Mouse (Mus musculus) adrenal gland, postnatal 36 days (tissue): ENCODE measurements at regions not wholly inside any gene's neighbourhood (a gene's known extent, or its start where the extent isn't known, plus 50 kb on each side); places are given as distances from the start of the nearest gene placed in this dataset.
A peak's percentile ranks its signal among the peaks of the same experiment; 100 is the strongest.
"Not testable (repeated sequence)": the region's sequence is repeated elsewhere in the genome, so short reads cannot be mapped to it uniquely, and the experiment has no call there.

Experiments used
- DNase-seq, 2 experiments: peaks; one replicate each; pipeline ENCODE4 v3.0.0; 2021; ENCODE audit warnings: mixed read lengths in 1 of 2

DNA sequence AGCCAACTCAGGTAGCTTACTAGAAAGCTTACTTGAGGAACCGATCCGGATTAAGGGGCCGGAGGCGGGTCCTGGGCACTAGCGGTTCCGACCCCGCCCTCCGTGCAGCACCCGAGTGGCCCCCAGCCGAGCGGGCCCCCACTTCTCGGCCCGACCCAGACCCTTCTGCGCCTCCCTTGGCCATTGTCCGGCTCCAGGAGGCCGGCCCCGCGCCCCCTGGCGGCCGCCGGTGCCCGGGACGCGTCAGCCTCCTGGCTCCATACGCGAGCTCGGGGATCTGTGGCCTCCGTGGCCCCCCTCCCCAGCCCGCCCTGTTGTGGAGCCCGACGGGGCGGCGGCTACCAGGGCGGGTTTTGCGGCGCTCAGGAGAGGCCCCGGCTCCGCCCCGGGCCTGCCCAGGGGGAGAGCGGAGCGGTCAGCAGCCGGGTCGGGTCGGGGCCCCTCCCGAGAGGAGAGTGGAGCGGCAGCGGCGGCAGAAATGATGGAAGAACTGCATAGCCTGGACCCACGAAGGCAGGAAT, 94.3 kb upstream of the Zfp986 start:
- DNase-seq = peak; percentile 51 to 64

DNA sequence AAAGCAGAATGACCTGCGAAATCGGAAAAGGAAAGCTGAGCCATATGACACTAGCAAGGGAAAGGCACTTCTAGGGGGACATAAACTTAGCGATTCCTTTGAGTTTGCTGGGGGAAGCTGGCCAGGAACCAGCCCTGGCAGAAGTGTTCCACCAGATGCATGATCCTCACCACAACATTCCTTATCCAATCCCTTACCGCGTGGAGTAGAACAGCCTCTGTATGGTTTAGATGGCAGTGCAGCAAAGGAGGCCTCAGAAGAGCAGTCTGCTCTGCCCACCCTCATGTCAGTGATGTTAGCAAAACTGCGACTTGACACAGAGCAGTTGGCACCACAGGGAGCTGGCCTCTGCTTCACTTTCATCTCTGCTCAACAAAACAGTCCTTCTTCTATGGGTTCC, 93.7 kb upstream of the Zfp986 start:
- not testable (repeated sequence) for DNase-seq

DNA sequence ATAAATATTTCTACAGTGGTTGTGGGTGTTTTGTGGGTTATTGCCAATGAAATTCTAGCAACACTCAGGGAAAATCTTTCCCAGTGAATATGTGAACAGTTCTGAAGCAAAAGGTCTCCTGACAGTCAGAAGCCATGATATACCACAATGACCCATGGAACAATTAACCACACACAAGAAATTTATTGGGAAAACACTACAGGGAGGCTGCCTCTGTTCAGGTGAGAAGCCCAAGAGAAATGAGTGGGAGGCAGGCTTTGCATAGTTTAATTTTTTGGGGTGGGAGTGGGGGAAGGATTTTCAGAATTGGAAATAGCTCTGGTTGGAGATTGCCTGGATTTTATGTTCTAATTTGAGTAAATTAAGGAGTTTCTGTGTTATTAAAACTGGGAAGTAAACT, 92.1 kb upstream of the Zfp986 start:
- DNase-seq = not testable (repeated sequence)

- not testable (repeated sequence) for DNase-seq
These were observed 87.2 kb upstream of the Zfp986 start for GRCm38 (mm10) chr4:145781281-145781896.

DNA sequence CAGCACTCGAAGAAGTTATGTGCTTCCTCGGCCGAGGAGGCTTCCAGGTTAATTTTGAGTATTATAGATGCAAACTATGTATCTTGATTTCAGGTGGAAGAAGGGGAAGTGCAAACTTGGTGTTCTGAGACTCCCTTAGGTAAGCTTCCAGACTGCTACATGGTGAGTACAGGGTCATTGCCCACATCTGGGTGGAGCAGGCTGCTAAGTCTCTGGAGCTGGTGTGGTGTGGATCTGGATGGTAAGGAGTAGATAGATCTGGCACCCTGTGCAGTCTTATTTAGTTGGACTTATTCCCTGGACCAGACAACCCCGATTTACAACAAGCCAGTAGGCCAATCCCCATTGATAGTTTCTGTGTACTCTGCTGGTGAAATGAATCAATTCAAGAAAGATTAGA, 53.9 kb upstream of the Zfp986 start:
- DNase-seq = not testable (repeated sequence)
